Mouse (Mus musculus): ENCODE measurements around the gene Ndufs2. TPM values are rescaled to one million over a fixed set of nuclear protein-coding genes. Genes with fewer than 3 reads are reported as not detected.

The Ndufs2 gene
- total RNA-seq (2014; rRNA removed; ENCODE audit: low replicate concordance) (962 and 1,127 TPM in 2 replicates), polyA plus RNA-seq (2015; fragmentation: Nextera tagmentation; extraction: Ambion mirVana) (998 and 1,009 TPM in 2 replicates)

DNA sequence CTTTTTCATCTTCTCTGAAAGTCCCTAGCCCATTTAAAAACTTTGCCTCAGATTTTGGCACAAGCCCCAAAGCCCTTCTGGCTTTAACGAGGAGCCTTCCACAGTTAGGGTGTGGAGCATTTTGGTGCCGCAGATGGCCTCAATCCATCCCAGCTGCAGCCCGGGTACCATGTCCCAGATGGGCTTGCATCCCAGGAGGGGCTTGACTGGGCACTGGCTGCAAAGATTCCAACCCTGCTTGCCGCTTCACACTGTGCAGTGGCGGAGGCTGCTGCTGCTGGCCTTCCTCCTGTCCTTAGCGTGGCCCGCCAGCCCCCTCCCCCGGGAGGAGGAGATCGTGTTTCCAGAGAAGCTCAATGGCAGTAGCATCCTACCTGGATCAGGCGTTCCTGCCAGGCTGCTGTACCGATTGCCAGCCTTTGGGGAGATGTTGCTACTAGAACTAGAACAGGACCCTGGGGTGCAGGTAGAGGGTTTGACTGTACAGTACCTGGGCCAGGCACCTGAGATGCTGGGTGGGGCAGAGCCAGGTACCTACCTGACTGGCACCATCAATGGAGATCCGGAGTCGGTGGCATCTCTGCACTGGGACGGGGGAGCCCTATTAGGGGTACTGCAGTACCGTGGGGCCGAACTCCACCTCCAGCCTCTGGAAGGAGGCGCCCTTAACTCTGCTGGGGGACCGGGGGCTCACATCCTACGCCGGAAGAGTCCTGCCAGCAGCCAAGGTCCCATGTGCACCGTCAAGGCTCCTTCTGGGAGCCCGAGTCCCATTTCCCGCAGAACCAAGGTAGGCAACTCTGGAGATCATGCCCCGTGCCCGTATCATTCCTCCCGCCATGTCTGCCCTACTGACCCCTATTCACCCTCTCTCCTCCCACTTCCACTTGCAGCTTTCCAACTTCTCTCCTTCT is at the start of gene Ndufs2:
TSS of gene Ndufs2 (minus strand) at position 709 of the 914 bp plus-strand sequence.
- no peaks in the 10 kb centered on the region for H3K27me3 ChIP-seq (ENCODE audit: control insufficient read depth, insufficient read depth, low read length)
- H3K36me3 ChIP-seq (replicated peaks; ENCODE audit: control insufficient read depth, insufficient read depth, low read length) = peaks cover 5% of the 10 kb centered on the region; the same call in 1 of the 2 replicates
- H3K27ac ChIP-seq (ENCODE audit: low read depth) = peak within 1 kb of the TSS; percentile 93
- peak within 1 kb of the TSS; percentile 53 for H3K9ac ChIP-seq (replicated peaks; ENCODE audit: low read depth, low read length)
- peak within 1 kb of the TSS; percentile 50 for H3K4me3 ChIP-seq (ENCODE audit: low read depth, low read length)
- no peaks in the 10 kb centered on the region for H3K9me3 ChIP-seq (replicated peaks; ENCODE audit: control insufficient read depth, low read length)
- peak within 1 kb of the TSS; percentile 65 for H3K4me2 ChIP-seq (ENCODE audit: low read depth, low read length)
- ATAC-seq (ENCODE audit: insufficient read depth, low read depth) (no peak), DNase-seq (ENCODE audit: low spot score) (no peak)
- no peak for TF ChIP-seq EP300 (IDR thresholded peaks at IDR 0.05; ENCODE audit: low read depth)
- no peak for TF ChIP-seq CTCF (IDR thresholded peaks at IDR 0.05; ENCODE audit: low read depth)
- 31% methylated on average over 26 of the region's 26 CpGs for WGBS
- peaks cover 14% of the 10 kb centered on the region for H3K4me1 ChIP-seq (ENCODE audit: control insufficient read depth, insufficient read depth)

DNA sequence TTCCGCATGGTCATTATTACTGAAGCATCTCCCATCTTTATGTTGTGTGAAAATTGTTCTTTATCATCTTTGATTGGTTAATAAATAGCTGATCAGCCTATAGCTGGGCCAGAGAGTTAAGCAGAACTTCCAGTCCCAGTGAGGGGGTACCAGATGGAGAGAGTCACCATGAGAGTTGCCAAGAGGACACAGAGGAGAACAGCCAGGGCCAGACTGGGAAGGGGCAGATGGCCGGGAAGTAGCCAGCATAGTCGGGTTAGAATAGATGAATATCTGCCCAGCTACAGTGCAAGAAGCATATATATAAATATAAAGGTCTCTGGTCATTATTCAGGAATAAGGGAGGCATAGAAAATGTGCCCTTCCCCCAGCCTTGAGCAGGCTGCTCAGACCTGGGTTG is 47.0 kb upstream of the Ndufs2 start:
- Histone ChIP-seq H3K36me3 (replicated peaks; ENCODE audit: control insufficient read depth, insufficient read depth, low read length) (no peaks in the 10 kb centered on the region), H3K9me3 (replicated peaks; ENCODE audit: control insufficient read depth, low read length) (no peaks in the 10 kb centered on the region), H3K4me3 (ENCODE audit: low read depth, low read length) (no peak overlapping the region), H3K27me3 (ENCODE audit: control insufficient read depth, insufficient read depth, low read length) (0 out of 2 replicates have a peak, but pooled peaks cover 7% of the 10 kb centered on the region), H3K9ac (replicated peaks; ENCODE audit: low read depth, low read length) (no peak overlapping the region), H3K27ac (ENCODE audit: low read depth) (no peak overlapping the region), H3K4me2 (ENCODE audit: low read depth, low read length) (no peak overlapping the region), H3K4me1 (ENCODE audit: control insufficient read depth, insufficient read depth) (peaks cover 8% of the 10 kb centered on the region)
- ATAC-seq (ENCODE audit: insufficient read depth, low read depth) (no peak), DNase-seq (ENCODE audit: low spot score) (no peak)
- 56% methylated on average over 3 of the region's 3 CpGs for WGBS
- no peak for TF ChIP-seq EP300 (IDR thresholded peaks at IDR 0.05; ENCODE audit: low read depth)
- TF ChIP-seq CTCF (IDR thresholded peaks at IDR 0.05; ENCODE audit: low read depth) = no peak

- Histone ChIP-seq H3K4me1 (ENCODE audit: control insufficient read depth, insufficient read depth) (peaks cover 9% of the 10 kb centered on the region), H3K36me3 (replicated peaks; ENCODE audit: control insufficient read depth, insufficient read depth, low read length) (peaks cover under 1% of the 10 kb centered on the region; the same call in 1 of the 2 replicates), H3K9ac (replicated peaks; ENCODE audit: low read depth, low read length) (peak overlapping the region; percentile 76), H3K4me2 (ENCODE audit: low read depth, low read length) (peak overlapping the region; percentile 62), H3K27me3 (ENCODE audit: control insufficient read depth, insufficient read depth, low read length) (0 out of 2 replicates have a peak, but pooled peaks cover 7% of the 10 kb centered on the region), H3K4me3 (ENCODE audit: low read depth, low read length) (peak overlapping the region; percentile 67), H3K9me3 (replicated peaks; ENCODE audit: control insufficient read depth, low read length) (no peaks in the 10 kb centered on the region), H3K27ac (ENCODE audit: low read depth) (peak overlapping the region; percentile 89)
- WGBS = 8% methylated on average over 3 of the region's 3 CpGs
- DNase-seq (ENCODE audit: low spot score) = no peak
- TF ChIP-seq CTCF (IDR thresholded peaks at IDR 0.05; ENCODE audit: low read depth) (no peak), EP300 (IDR thresholded peaks at IDR 0.05; ENCODE audit: low read depth) (no peak)
- ATAC-seq (ENCODE audit: insufficient read depth, low read depth) = no peak
Observed at GRCm38 (mm10) chr1:171295063-171295402, 43.8 kb upstream of the Ndufs2 start.

DNA sequence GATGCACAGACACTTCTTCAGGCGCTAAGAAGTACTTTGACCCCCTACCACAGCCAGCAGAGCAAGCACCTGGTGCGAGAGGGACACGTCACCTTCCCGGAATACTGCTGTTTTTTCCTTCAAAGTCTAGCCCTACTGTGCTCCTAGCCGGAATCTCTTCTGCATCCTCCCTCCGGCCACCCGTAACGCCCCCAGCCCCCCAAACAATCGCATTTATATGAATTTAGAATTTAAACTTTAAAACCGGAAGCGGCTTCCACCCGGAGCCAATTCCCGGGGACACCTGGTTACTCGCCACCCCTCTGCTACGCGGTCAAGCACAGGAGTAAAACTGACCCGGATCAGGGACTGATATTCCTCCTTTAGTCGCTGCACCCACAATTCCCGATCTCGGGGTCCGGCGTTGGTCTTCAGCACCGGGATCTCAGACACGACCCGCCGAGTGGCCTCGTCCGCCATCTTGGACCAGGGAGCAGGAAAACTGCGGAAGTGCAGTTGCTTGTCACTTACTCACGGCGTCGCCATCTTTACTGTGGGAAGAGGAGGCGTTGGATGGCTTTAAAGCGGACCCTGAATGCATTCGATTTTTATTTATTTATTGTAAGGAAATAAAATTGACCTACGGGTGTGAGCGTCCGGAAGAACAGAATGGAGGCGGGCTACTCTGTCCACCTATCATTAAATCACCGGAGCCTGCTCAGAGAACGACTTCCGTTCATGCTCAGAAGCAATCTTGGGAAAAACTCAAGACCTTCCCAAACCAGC is 43.3 kb upstream of the Ndufs2 start, which contains the start of gene Ufc1:
TSS of gene Ufc1 (minus strand) at position 727 of the 765 bp plus-strand sequence.
- 0 out of 2 replicates have a peak, but pooled peaks cover 7% of the 10 kb centered on the region for H3K27me3 ChIP-seq (ENCODE audit: control insufficient read depth, insufficient read depth, low read length)
- DNase-seq (ENCODE audit: low spot score) (peak; percentile 92), ATAC-seq (ENCODE audit: insufficient read depth, low read depth) (peak; percentile 74)
- H3K4me2 ChIP-seq (ENCODE audit: low read depth, low read length) = peak within 1 kb of the TSS; percentile 69
- peak within 1 kb of the TSS; percentile 76 for H3K9ac ChIP-seq (replicated peaks; ENCODE audit: low read depth, low read length)
- no peaks in the 10 kb centered on the region for H3K9me3 ChIP-seq (replicated peaks; ENCODE audit: control insufficient read depth, low read length)
- TF ChIP-seq CTCF (IDR thresholded peaks at IDR 0.05; ENCODE audit: low read depth) (no peak), EP300 (IDR thresholded peaks at IDR 0.05; ENCODE audit: low read depth) (0 out of 2 replicates have a peak, but pooled peaks have one; percentile 47)
- under 1% methylated on average over 42 of the region's 42 CpGs for WGBS
- H3K4me3 ChIP-seq (ENCODE audit: low read depth, low read length) = peak within 1 kb of the TSS; percentile 67
- peaks cover 6% of the 10 kb centered on the region for H3K36me3 ChIP-seq (replicated peaks; ENCODE audit: control insufficient read depth, insufficient read depth, low read length)
- peak within 1 kb of the TSS; percentile 89 for H3K27ac ChIP-seq (ENCODE audit: low read depth)
- H3K4me1 ChIP-seq (ENCODE audit: control insufficient read depth, insufficient read depth) = peaks cover 9% of the 10 kb centered on the region

- H3K27me3 ChIP-seq (ENCODE audit: control insufficient read depth, insufficient read depth, low read length) = 0 out of 2 replicates have a peak, but pooled peaks cover 7% of the 10 kb centered on the region
- peak overlapping the region; percentile 67 for H3K4me3 ChIP-seq (ENCODE audit: low read depth, low read length)
- WGBS = 40% methylated on average over 5 of the region's 5 CpGs
- no peak for ATAC-seq (ENCODE audit: insufficient read depth, low read depth)
- DNase-seq (ENCODE audit: low spot score) = no peak
- peak overlapping the region; percentile 76 for H3K9ac ChIP-seq (replicated peaks; ENCODE audit: low read depth, low read length)
- TF ChIP-seq CTCF (IDR thresholded peaks at IDR 0.05; ENCODE audit: low read depth) (no peak), EP300 (IDR thresholded peaks at IDR 0.05; ENCODE audit: low read depth) (no peak)
- H3K9me3 ChIP-seq (replicated peaks; ENCODE audit: control insufficient read depth, low read length) = no peaks in the 10 kb centered on the region
- peak overlapping the region; percentile 89 for H3K27ac ChIP-seq (ENCODE audit: low read depth)
- peak overlapping the region; percentile 69 for H3K4me2 ChIP-seq (ENCODE audit: low read depth, low read length)
- peaks cover 9% of the 10 kb centered on the region for H3K4me1 ChIP-seq (ENCODE audit: control insufficient read depth, insufficient read depth)
- H3K36me3 ChIP-seq (replicated peaks; ENCODE audit: control insufficient read depth, insufficient read depth, low read length) = peaks cover 12% of the 10 kb centered on the region
Observed at GRCm38 (mm10) chr1:171293906-171294297, 42.7 kb upstream of the Ndufs2 start.

Measured in heart, postnatal 0 days (tissue).